Mouse (Mus musculus) heart, adult 2 months (tissue): ENCODE measurements at regions not wholly inside any gene's neighbourhood (a gene's known extent, or its start where the extent isn't known, plus 50 kb on each side); places are given as distances from the start of the nearest gene placed in this dataset.

Experiments
- DNase-seq, 2 experiments: peaks; one replicate each; pipeline ENCODE4 v3.0.0; 2021
- H3K27ac ChIP-seq: fragments of 200-600 bp; 2 replicates; pipeline ENCODE4 v1.8.1; 2022
- H3K27me3 ChIP-seq: fragments of 200-500 bp; 2 replicates; pipeline ENCODE4 v1.6.1; 2012; ENCODE audit warnings: mild to moderate bottlenecking, low read length, inconsistent platforms, mixed read lengths; ENCODE audit not compliant: control insufficient read depth, insufficient read depth
- H3K36me3 ChIP-seq: fragments of 200-500 bp; 2 replicates; pipeline ENCODE4 v1.6.1; 2012; ENCODE audit warnings: low read length, inconsistent platforms; ENCODE audit not compliant: control insufficient read depth, insufficient read depth
- H3K4me1 ChIP-seq: fragments of 200-500 bp; 2 replicates; pipeline ENCODE4 v1.6.1; 2011; ENCODE audit warnings: low read length; ENCODE audit not compliant: control insufficient read depth, insufficient read depth
- H3K4me3 ChIP-seq: fragments of 200-600 bp; 2 replicates; pipeline ENCODE4 v1.8.1; 2022
- H3K79me2 ChIP-seq: fragments of 200-500 bp; replicated peaks from 2 replicates; pipeline ENCODE4 v1.6.1; 2012; ENCODE audit warnings: mild to moderate bottlenecking, inconsistent platforms, low read length, moderate library complexity, mixed read lengths; ENCODE audit not compliant: control insufficient read depth, insufficient read depth
- H3K9ac ChIP-seq: fragments of 200-500 bp; 2 replicates; pipeline ENCODE4 v1.6.1; 2012; ENCODE audit warnings: low read depth, mild to moderate bottlenecking, control low read depth, inconsistent platforms, low read length, mixed read lengths
- CTCF ChIP-seq: fragments of 200-600 bp; IDR thresholded peaks from 2 replicates; pipeline ENCODE4 v1.8.1; 2022; ENCODE audit warnings: antibody characterized with exemption, mild to moderate bottlenecking, moderate library complexity
- EP300 ChIP-seq: fragments of 200-500 bp; IDR thresholded peaks from 2 replicates; pipeline ENCODE4 v1.6.1; 2011; ENCODE audit warnings: low read depth, low read length, control low read depth; ENCODE audit not compliant: insufficient read depth
- POLR2A ChIP-seq: fragments of 200-500 bp; IDR thresholded peaks from 2 replicates; pipeline ENCODE4 v1.6.1; 2011; ENCODE audit warnings: mild to moderate bottlenecking, low read depth, low read length, control low read depth; ENCODE audit not compliant: insufficient read depth
- WGBS: fragments of 180-500 bp; shearing (Covaris S2); methylation state at CpG from one replicate; pipeline ENCODE4 v1.1.7; 2018; 5-methylcytosine and 5-hydroxymethylcytosine counted together
- intact Hi-C: fragments of 180-260 bp; cut with DNase I; formaldehyde crosslinking; loops from one replicate; pipeline ENCODE4 v1.15.1; 2025

DNA sequence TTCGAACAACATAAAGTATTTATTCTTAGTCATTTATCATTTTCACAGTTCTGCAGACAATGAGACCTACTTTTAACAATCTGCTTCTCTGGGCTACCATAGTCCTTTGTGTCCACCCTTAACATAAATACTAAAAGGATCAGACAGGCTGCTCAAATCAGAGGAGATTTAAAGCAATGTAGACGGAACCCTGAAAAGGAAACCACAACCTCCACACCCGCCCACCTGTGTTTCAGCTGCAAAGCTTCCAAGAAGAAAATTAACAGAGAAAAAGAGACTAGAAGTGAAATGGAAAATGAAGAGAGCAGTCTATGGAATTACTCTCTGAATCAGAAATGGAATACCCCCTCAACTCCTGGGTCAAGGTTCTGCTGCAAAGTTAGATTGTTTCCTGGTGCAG, 2678.7 kb upstream of the Gm7489 start:
- 54% methylated on average over 3 of the region's 3 CpGs for WGBS

DNA sequence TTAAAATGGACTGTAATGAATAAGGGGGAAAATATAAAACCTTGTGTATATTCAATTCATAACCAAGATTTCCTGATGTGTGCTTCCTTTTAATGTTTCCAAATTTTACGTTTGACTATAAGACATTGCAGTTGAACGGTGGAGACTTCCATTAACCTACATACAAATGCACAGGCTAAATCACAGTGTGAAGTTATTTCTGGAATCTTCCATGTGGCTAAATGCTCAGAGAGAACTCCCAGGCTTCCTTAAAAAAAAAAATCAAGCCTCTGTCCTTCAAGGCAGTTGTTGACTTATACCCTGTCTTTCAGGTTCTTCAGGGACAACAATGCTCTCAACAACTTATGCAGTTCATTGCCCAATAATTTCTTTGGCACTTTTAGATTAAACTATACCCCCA, 2677.9 kb upstream of the Gm7489 start:
- DNase-seq: no peak
- no peak overlapping the region for H3K4me3 ChIP-seq
- H3K9ac ChIP-seq: no peak overlapping the region
- H3K79me2 ChIP-seq: no peaks in the 10 kb centered on the region
- intact Hi-C loops: no loop called here
- H3K36me3 ChIP-seq: no peaks in the 10 kb centered on the region
- H3K4me1 ChIP-seq: no peaks in the 10 kb centered on the region
- H3K27me3 ChIP-seq: no peaks in the 10 kb centered on the region
- no peak for TF ChIP-seq EP300
- TF ChIP-seq CTCF: no peak
- TF ChIP-seq POLR2A: no peak
- H3K27ac ChIP-seq: no peak overlapping the region
- WGBS: 58% methylated on average over 2 of the region's 2 CpGs

More for the DNA sequence above, 2678.7 kb upstream of the Gm7489 start:
- DNase-seq: no peak
- Histone ChIP-seq H3K79me2 (no peaks in the 10 kb centered on the region), H3K4me3 (no peak overlapping the region), H3K27me3 (no peaks in the 10 kb centered on the region), H3K36me3 (no peaks in the 10 kb centered on the region), H3K27ac (no peak overlapping the region), H3K4me1 (no peaks in the 10 kb centered on the region), H3K9ac (no peak overlapping the region)
- TF ChIP-seq CTCF (no peak), POLR2A (no peak), EP300 (no peak)
- intact Hi-C loops: no loop called here

DNA sequence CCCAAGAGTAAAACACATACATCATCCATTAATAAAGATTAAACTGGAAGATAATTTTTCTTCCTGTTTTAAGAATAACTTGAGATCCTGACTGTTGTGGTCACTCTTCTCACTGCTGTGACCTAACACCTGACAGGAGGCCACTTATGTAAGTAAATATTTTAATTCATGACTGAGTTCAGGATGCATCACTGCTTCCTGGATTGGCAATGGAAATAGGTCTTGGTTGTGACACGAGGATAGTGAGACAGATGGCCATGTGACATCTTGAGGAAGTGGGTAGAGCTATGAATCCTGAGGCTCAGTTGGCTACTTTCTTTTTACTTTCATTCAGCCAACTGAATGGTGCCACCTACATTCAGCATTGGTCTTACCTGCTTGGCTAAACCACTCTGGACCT, 2649.8 kb upstream of the Gm7489 start:
- H3K9ac ChIP-seq: no peak overlapping the region
- intact Hi-C loops: no loop called here
- no peak overlapping the region for H3K4me3 ChIP-seq
- H3K27ac ChIP-seq: no peak overlapping the region
- no peak for DNase-seq
- no peak for TF ChIP-seq CTCF
- TF ChIP-seq EP300: no peak
- TF ChIP-seq POLR2A: no peak
- no peaks in the 10 kb centered on the region for H3K27me3 ChIP-seq
- no peaks in the 10 kb centered on the region for H3K79me2 ChIP-seq
- WGBS: 40% methylated on average over 1 of the region's 1 CpGs
- H3K36me3 ChIP-seq: no peaks in the 10 kb centered on the region
- H3K4me1 ChIP-seq: no peaks in the 10 kb centered on the region

DNA sequence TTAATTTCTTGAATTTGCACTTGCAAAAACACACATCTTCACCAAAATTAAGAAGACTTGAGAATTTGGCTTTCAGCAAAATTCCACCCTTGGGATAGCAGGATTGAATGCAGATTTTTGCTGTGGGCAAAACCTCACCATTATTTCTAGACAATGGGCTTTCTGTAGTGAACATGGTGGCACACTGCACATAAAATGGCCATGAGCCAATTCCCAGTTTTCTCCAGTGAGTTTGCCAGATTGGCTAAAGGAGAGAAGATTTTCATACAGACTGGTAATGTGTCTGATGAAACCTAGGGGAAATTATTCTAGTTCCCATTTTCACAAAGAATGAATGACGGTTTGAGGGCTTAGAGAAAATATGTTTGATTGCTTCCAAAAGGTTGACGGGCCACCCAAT, 2640.1 kb upstream of the Gm7489 start:
- no peaks in the 10 kb centered on the region for H3K36me3 ChIP-seq
- no peak overlapping the region for H3K27ac ChIP-seq
- DNase-seq: no peak
- intact Hi-C loops: loop anchor here (10.0 kb wide), 1 partner anchor 350 kb away; no protein-coding TSS in a partner anchor
- H3K9ac ChIP-seq: no peak overlapping the region
- no peaks in the 10 kb centered on the region; the same call in 1 of the 2 replicates for H3K4me1 ChIP-seq
- H3K4me3 ChIP-seq: no peak overlapping the region
- no peaks in the 10 kb centered on the region for H3K79me2 ChIP-seq
- 90% methylated on average over 2 of the region's 2 CpGs for WGBS
- no peak for TF ChIP-seq EP300
- no peak for TF ChIP-seq POLR2A
- no peaks in the 10 kb centered on the region for H3K27me3 ChIP-seq

DNA sequence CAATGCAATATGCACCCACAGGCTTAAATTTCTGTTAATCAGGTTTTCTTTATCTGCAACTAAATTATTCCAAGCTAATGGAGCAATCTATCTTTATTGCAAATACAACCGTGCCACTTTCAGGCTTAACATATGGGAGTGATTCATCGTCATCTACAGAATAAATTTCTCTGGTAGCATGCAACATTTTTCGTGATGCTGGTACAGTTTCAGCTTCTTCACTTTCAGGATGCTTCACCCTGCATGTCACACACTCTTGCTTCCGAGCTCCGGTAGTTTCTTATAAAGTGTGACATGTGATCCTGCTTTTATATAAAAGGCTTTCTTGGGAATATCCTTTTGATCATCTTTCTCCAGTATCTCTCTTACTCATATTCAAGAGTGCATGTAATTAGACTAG, 2637.4 kb upstream of the Gm7489 start:
- 88% methylated on average over 5 of the region's 5 CpGs for WGBS
- Histone ChIP-seq H3K4me3 (no peak overlapping the region), H3K9ac (no peak overlapping the region), H3K27me3 (no peaks in the 10 kb centered on the region), H3K27ac (no peak overlapping the region), H3K4me1 (no peaks in the 10 kb centered on the region; the same call in 1 of the 2 replicates), H3K36me3 (no peaks in the 10 kb centered on the region), H3K79me2 (no peaks in the 10 kb centered on the region)
- intact Hi-C loops: loop anchor here (10.0 kb wide), 1 partner anchor 348 kb away; no protein-coding TSS in a partner anchor
- no peak for DNase-seq
- TF ChIP-seq EP300: no peak
- TF ChIP-seq CTCF: no peak
- no peak for TF ChIP-seq POLR2A

DNA sequence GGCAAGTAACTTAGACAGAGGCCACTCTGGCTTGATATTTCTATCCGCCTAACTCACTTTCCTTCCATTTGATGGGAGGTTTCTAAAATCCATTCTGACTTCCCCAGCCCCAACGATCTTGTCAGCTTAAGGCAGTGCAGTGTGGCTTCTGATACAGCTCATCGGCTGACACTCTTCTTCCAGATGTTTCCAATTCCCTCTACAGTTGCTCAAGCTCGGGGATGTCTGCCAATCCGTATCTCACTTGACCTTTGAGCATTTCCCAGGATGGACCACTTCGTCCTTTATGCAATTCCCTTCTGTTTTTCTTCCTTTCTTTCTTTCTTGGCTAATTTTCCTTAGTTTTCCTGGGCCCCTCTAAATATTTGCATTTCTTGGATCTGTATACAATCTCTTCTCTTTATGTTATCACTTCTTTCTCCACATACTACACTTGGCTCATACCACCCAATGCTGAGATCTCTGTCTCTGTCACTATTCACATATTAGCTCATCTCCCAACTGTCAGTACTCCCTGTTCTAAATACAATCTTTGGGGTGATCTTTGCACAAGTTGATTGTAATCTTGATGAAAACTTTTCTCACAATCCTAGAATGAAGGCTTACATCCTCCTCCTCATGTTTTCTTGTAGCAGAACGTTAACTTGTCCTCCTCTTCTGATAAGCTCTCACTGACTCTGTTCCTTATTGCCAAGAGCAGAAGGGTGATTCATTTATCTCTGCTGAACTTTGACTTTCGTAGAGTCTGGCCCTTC, 2636.5 kb upstream of the Gm7489 start:
- Histone ChIP-seq H3K4me3 (no peak overlapping the region), H3K4me1 (no peaks in the 10 kb centered on the region; the same call in 1 of the 2 replicates), H3K79me2 (no peaks in the 10 kb centered on the region), H3K36me3 (no peaks in the 10 kb centered on the region), H3K27ac (peak overlapping the region; percentile 5; the same call in 1 of the 2 replicates), H3K9ac (no peak overlapping the region), H3K27me3 (no peaks in the 10 kb centered on the region)
- DNase-seq: peak; percentile 50 to 67
- WGBS: 46% methylated on average over 8 of the region's 8 CpGs
- TF ChIP-seq POLR2A (no peak), EP300 (0 out of 2 replicates have a peak, but pooled peaks have one; percentile 30), CTCF (no peak)
- intact Hi-C loops: loop anchor here (10.0 kb wide), 1 partner anchor 347 kb away; no protein-coding TSS in a partner anchor
